In genomic region chrX:135795591-135796304, GRCm38 (mm10) we compare ENCODE assay signal across 10 mouse cellular contexts. TPM values are rescaled to one million over a fixed set of nuclear protein-coding genes. Genes with fewer than 3 reads are reported as not detected.
A peak's percentile ranks its signal among the peaks of the same experiment; 100 is the strongest.
DNase-seq lines count a peak whose midpoint lies in the region; ATAC-seq and TF ChIP-seq lines count a peak whose summit lies in the region.
"Not testable (repeated sequence)": the region's sequence is repeated elsewhere in the genome, so short reads cannot be mapped to it uniquely, and the experiment has no call there.
"Had no signal": no experiment of that assay in that cellular context is flagged by ENCODE, and none has a peak within 500 bp of the region (broad histone marks: within the 10 kb centered on the region; RNA-seq: fewer than 3 reads in every experiment).

No protein-coding gene starts in this region.

- H3K27me3 ChIP-seq in hindbrain, embryonic 13.5 days; liver, embryonic 16.5 days (ENCODE audit: control insufficient read depth, insufficient read depth, low read depth, low read length); neural tube, embryonic 12.5 days (replicated peaks); testis, adult 2 months (ENCODE audit: control insufficient read depth, insufficient read depth, low read length): not testable (repeated sequence)

- not testable (repeated sequence) for H3K9me3 ChIP-seq in hindbrain, embryonic 13.5 days; liver, embryonic 16.5 days (replicated peaks; ENCODE audit: control insufficient read depth, low read length); neural tube, embryonic 12.5 days

- peak; percentile 63 for DNase-seq in Muller cell, postnatal 12 days (ENCODE audit: inconsistent ontology term)
- DNase-seq in cerebellum, adult 9-11 months, result peak; percentile 73
- peak; percentile 45 to 53 for DNase-seq in layer of hippocampus, adult 8-10 months (ENCODE audit: low spot score in 2 of 2)

- peak; percentile 56 for ATAC-seq in frontal cortex, adult (ENCODE audit: low TSS enrichment)
- peak; percentile 93 for ATAC-seq in hindbrain, embryonic 13.5 days (ENCODE audit: low FRiP score)
- ATAC-seq in liver, embryonic 16.5 days (ENCODE audit: low read depth), result peak; percentile 61
- ATAC-seq in neural tube, embryonic 12.5 days (ENCODE audit: low FRiP score, low read depth), result peak; percentile 93

- H3K9ac ChIP-seq in hindbrain, embryonic 13.5 days, result peak overlapping the region; percentile 85
- not testable (repeated sequence) for H3K9ac ChIP-seq in liver, embryonic 16.5 days (ENCODE audit: low read depth, low read length)
- peak overlapping the region; percentile 63 for H3K9ac ChIP-seq in neural tube, embryonic 12.5 days

- not testable (repeated sequence) for H3K4me1 ChIP-seq in hindbrain, embryonic 13.5 days (replicated peaks); liver, embryonic 16.5 days (ENCODE audit: control insufficient read depth, low read depth, low read length); neural tube, embryonic 12.5 days; testis, adult 2 months (ENCODE audit: control insufficient read depth, insufficient read depth, low read length)

- not testable (repeated sequence) for TF ChIP-seq CTCF in testis, adult 2 months (IDR thresholded peaks at IDR 0.05; ENCODE audit: control insufficient read depth, insufficient read depth, insufficient replicate concordance, low read depth, low read length)

- TF ChIP-seq POLR2A in testis, adult 2 months (IDR thresholded peaks at IDR 0.05; ENCODE audit: control insufficient read depth, low read depth, low read length), result not testable (repeated sequence)

- H3K36me3 ChIP-seq in hindbrain, embryonic 13.5 days, result peaks cover 16% of the 10 kb centered on the region
- H3K36me3 ChIP-seq in liver, embryonic 16.5 days (ENCODE audit: control insufficient read depth, insufficient read depth); testis, adult 2 months (ENCODE audit: control insufficient read depth, insufficient read depth, low read length): not testable (repeated sequence)
- peaks cover 15% of the 10 kb centered on the region for H3K36me3 ChIP-seq in neural tube, embryonic 12.5 days

- H3K4me2 ChIP-seq in hindbrain, embryonic 13.5 days, result peak overlapping the region; percentile 57
- peak overlapping the region; percentile 54; the same call in 1 of the 2 replicates for H3K4me2 ChIP-seq in liver, embryonic 16.5 days (ENCODE audit: low read depth, low read length)
- peak overlapping the region; percentile 64 for H3K4me2 ChIP-seq in neural tube, embryonic 12.5 days (replicated peaks)

- H3K27ac ChIP-seq in hindbrain, embryonic 13.5 days, result peak overlapping the region; percentile 85
- H3K27ac ChIP-seq in liver, embryonic 16.5 days (ENCODE audit: low read length); neural tube, embryonic 12.5 days: not testable (repeated sequence)
- peak overlapping the region; percentile 54; the same call in 1 of the 2 replicates for H3K27ac ChIP-seq in testis, adult 2 months (ENCODE audit: control insufficient read depth, insufficient read depth, low read depth, low read length)

- 20% methylated on average over 23 of the region's 27 CpGs for WGBS in hindbrain, embryonic 13.5 days
- WGBS in liver, embryonic 16.5 days (ENCODE audit: insufficient replicate concordance), result 32% methylated on average over 20 of the region's 27 CpGs
- WGBS in neural tube, embryonic 12.5 days, result 15% methylated on average over 26 of the region's 27 CpGs

- peak overlapping the region; percentile 62 for H3K4me3 ChIP-seq in hindbrain, embryonic 13.5 days
- H3K4me3 ChIP-seq in liver, embryonic 16.5 days (ENCODE audit: low read depth, low read length), result peak overlapping the region; percentile 47
- H3K4me3 ChIP-seq in neural tube, embryonic 12.5 days, result peak overlapping the region; percentile 54
- H3K4me3 ChIP-seq in testis, adult 2 months (ENCODE audit: control insufficient read depth, low read depth, low read length), result peak overlapping the region; percentile 73

RNA-seq across cellular contexts. Expression of gene Bhlhb9, which starts 1.6 kb away (rescaled TPM):
- polyA plus RNA-seq in hindbrain, embryonic 13.5 days (2015; fragmentation: Nextera tagmentation; extraction: Ambion mirVana), result 107 and 112 TPM in 2 replicates
- 10 to 100 TPM; 64.5 to 78.8 (median 68.9) TPM for total RNA-seq in layer of hippocampus, adult 8-10 months (2022)
- polyA plus RNA-seq in liver, embryonic 16.5 days (2015; fragmentation: Nextera tagmentation; extraction: Ambion mirVana), result 9.8 and 10.4 TPM in 2 replicates
- 80.2 and 90.3 TPM in 2 replicates for polyA plus RNA-seq in neural tube, embryonic 12.5 days (2016; fragmentation: Nextera tagmentation; extraction: Ambion mirVana)
- polyA plus RNA-seq in testis, adult 2 months (2012; rRNA removed), result 2.0 and 2.1 TPM in 2 replicates
- total RNA-seq: MEL had no signal

RNA-seq across cellular contexts. Expression of gene Gprasp2, which starts 43.1 kb away (rescaled TPM):
- 145 and 151 TPM in 2 replicates for polyA plus RNA-seq in hindbrain, embryonic 13.5 days (2015; fragmentation: Nextera tagmentation; extraction: Ambion mirVana)
- total RNA-seq in layer of hippocampus, adult 8-10 months (2022), result 100 to 1,000 TPM; 190 to 236 (median 213) TPM
- 1.4 and 1.5 TPM in 2 replicates for polyA plus RNA-seq in liver, embryonic 16.5 days (2015; fragmentation: Nextera tagmentation; extraction: Ambion mirVana)
- polyA plus RNA-seq in neural tube, embryonic 12.5 days (2016; fragmentation: Nextera tagmentation; extraction: Ambion mirVana), result 73.5 and 77.1 TPM in 2 replicates
- 9.3 and 14.6 TPM in 2 replicates for polyA plus RNA-seq in testis, adult 2 months (2012; rRNA removed)
- total RNA-seq: MEL had no signal
- polyA plus RNA-seq: macrophage had no signal

RNA-seq across cellular contexts. Expression of gene Armcx5, which starts 53.2 kb away (rescaled TPM):
- 11.5 and 13.1 TPM in 2 replicates for polyA plus RNA-seq in hindbrain, embryonic 13.5 days (2015; fragmentation: Nextera tagmentation; extraction: Ambion mirVana)
- 10 to 100 TPM; 29.5 to 35.9 (median 30.7) TPM for total RNA-seq in layer of hippocampus, adult 8-10 months (2022)
- polyA plus RNA-seq in liver, embryonic 16.5 days (2015; fragmentation: Nextera tagmentation; extraction: Ambion mirVana), result 2.9 and 3.5 TPM in 2 replicates
- polyA plus RNA-seq in neural tube, embryonic 12.5 days (2016; fragmentation: Nextera tagmentation; extraction: Ambion mirVana), result 11.2 and 12.8 TPM in 2 replicates
- polyA plus RNA-seq in testis, adult 2 months (2012; rRNA removed), result 1.6 and 1.8 TPM in 2 replicates

RNA-seq across cellular contexts. Expression of gene Gprasp1, which starts 53.2 kb away (rescaled TPM):
- 159 and 172 TPM in 2 replicates for polyA plus RNA-seq in hindbrain, embryonic 13.5 days (2015; fragmentation: Nextera tagmentation; extraction: Ambion mirVana)
- 100 to 1,000 TPM; 301 to 353 (median 333) TPM for total RNA-seq in layer of hippocampus, adult 8-10 months (2022)
- polyA plus RNA-seq in liver, embryonic 16.5 days (2015; fragmentation: Nextera tagmentation; extraction: Ambion mirVana), result 6.5 and 6.7 TPM in 2 replicates
- 102 and 111 TPM in 2 replicates for polyA plus RNA-seq in neural tube, embryonic 12.5 days (2016; fragmentation: Nextera tagmentation; extraction: Ambion mirVana)
- polyA plus RNA-seq in testis, adult 2 months (2012; rRNA removed), result 6.5 and 8.3 TPM in 2 replicates
